Mouse (Mus musculus): ENCODE measurements at regions not wholly inside any gene's neighbourhood (a gene's known extent, or its start where the extent isn't known, plus 50 kb on each side); places are given as distances from the start of the nearest gene placed in this dataset.

DNA sequence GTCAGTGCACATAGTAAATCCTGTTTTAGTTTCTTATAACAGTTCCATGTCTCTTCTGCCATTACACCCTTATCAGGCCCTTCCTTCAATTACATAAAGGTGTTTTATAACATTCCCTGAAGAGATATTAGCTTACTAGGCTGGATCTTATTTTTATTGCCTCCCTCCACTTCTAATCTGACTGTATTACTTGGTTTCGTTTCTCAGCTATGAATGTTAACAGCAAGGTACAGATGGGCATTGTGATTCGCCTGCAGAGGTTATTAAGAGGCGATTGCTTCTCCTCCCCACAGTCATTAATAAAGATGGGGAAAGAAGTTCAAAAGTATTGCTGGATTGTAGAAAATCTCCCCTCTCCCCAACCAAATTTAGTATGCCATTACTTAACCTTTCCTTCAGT lies 66.4 kb upstream of the Frg1 start:
- no peak for TF ChIP-seq USF1 (IDR thresholded peaks at IDR 0.05; ENCODE audit: low read depth, low read length)
- no peak for TF ChIP-seq MAX (IDR thresholded peaks at IDR 0.05; ENCODE audit: low read length)
- TF ChIP-seq POLR2A (IDR thresholded peaks at IDR 0.05; ENCODE audit: low read depth, low read length) = no peak
- no peak for TF ChIP-seq TCF12 (IDR thresholded peaks at IDR 0.05; ENCODE audit: low read depth, low read length)
- TF ChIP-seq CTCF (conservative IDR thresholded peaks at IDR 0.05 in 1 of 2, IDR thresholded peaks at IDR 0.05 in 1 of 2; ENCODE audit: low read depth in 2 of 2, low read length in 2 of 2) = no peak
- no peak for TF ChIP-seq MAZ (IDR thresholded peaks at IDR 0.05; ENCODE audit: low read depth, low read length)

Data from CH12.LX (cell line).